Mouse (Mus musculus) liver, embryonic 15.5 days (tissue): ENCODE measurements around the gene Gsdme. TPM values are rescaled to one million over a fixed set of nuclear protein-coding genes. Genes with fewer than 3 reads are reported as not detected.

Experiments
- ATAC-seq: fragments of 200-750 bp; cut with Nextera tagmentation; 2 replicates; pipeline ENCODE4 v1.8.0; 2017; ENCODE audit warnings: moderate number of reproducible peaks, mild to moderate bottlenecking, moderate library complexity; ENCODE audit not compliant: insufficient read depth
- H3K27ac ChIP-seq: fragments of 300-500 bp; sonication (generic); replicated peaks from 2 replicates; pipeline ENCODE4 v1.5.1; 2015; ENCODE audit warnings: mild to moderate bottlenecking, inconsistent platforms
- H3K27me3 ChIP-seq: fragments of 300-500 bp; sonication (generic); 2 replicates; pipeline ENCODE4 v1.6.1; 2015; ENCODE audit warnings: mild to moderate bottlenecking, inconsistent platforms
- H3K36me3 ChIP-seq: fragments of 300-500 bp; sonication (generic); replicated peaks from 2 replicates; pipeline ENCODE4 v1.6.1; 2015; ENCODE audit warnings: moderate library complexity, mild to moderate bottlenecking, inconsistent platforms
- H3K4me1 ChIP-seq: fragments of 300-500 bp; sonication (generic); replicated peaks from 2 replicates; pipeline ENCODE4 v1.6.1; 2015; ENCODE audit warnings: inconsistent platforms
- H3K4me2 ChIP-seq: fragments of 300-500 bp; sonication (generic); 2 replicates; pipeline ENCODE4 v1.6.1; 2015; ENCODE audit warnings: moderate library complexity, mild to moderate bottlenecking, inconsistent platforms
- H3K4me3 ChIP-seq: fragments of 300-500 bp; sonication (generic); replicated peaks from 2 replicates; pipeline ENCODE4 v1.5.1; 2015; ENCODE audit warnings: mild to moderate bottlenecking, inconsistent platforms
- H3K9ac ChIP-seq: fragments of 300-500 bp; sonication (generic); 2 replicates; pipeline ENCODE4 v1.6.1; 2015; ENCODE audit warnings: moderate library complexity, mild to moderate bottlenecking, inconsistent platforms
- H3K9me3 ChIP-seq: fragments of 300-500 bp; sonication (generic); replicated peaks from 2 replicates; pipeline ENCODE4 v1.6.1; 2016; ENCODE audit warnings: inconsistent platforms
- WGBS: fragments of 180-500 bp; shearing (Covaris S2); methylation state at CpG from one replicate; pipeline ENCODE4 v1.1.7; 2015; ENCODE audit warnings: mixed read lengths; ENCODE audit not compliant: insufficient replicate concordance; 5-methylcytosine and 5-hydroxymethylcytosine counted together
- polyA plus RNA-seq: library from polyadenylated mRNA; unstranded; fragments of >200 nt; fragmentation: Nextera tagmentation; extraction: Ambion mirVana; gene quantifications from 2 replicates; pipeline ENCODE4 v1.2.1, GENCODE M21; 2015

The Gsdme gene
- polyA plus RNA-seq, 1 experiment from 2014 or later: 12.3 TPM

DNA sequence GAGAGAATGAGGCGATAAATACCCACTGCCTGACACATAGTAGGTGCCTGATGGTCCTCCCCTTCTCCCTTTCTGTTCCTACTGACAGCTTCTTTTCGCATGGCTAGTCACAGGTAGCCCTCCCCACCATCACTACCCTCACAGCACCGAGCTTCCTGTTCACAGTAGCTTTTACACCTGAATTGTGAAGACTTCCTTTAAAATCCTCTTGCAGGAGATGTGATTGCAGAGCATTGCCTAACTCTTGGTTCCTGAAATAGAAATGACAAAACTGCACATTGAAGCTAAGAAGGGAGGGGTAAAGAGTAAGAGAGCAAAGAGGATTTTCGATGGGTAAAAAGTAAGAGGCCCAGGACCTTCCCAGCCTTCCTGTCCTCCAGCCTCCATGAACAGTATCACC is 18.7 kb downstream of the Gsdme start:
- 38% methylated on average over 4 of the region's 4 CpGs for WGBS
- Histone ChIP-seq H3K4me1 (peaks cover 17% of the 10 kb centered on the region), H3K4me2 (no peak overlapping the region), H3K4me3 (no peak overlapping the region), H3K9ac (no peak overlapping the region), H3K27ac (no peak overlapping the region), H3K27me3 (no peaks in the 10 kb centered on the region), H3K9me3 (no peaks in the 10 kb centered on the region), H3K36me3 (no peaks in the 10 kb centered on the region)
- ATAC-seq: no peak

GRCm38 (mm10) chr6:50244126-50244525 is 19.5 kb downstream of the Gsdme start:
- H3K9me3 ChIP-seq: no peaks in the 10 kb centered on the region
- H3K4me1 ChIP-seq: peaks cover 18% of the 10 kb centered on the region
- no peaks in the 10 kb centered on the region for H3K36me3 ChIP-seq
- no peak overlapping the region for H3K9ac ChIP-seq
- H3K27me3 ChIP-seq: no peaks in the 10 kb centered on the region
- H3K27ac ChIP-seq: no peak overlapping the region
- no peak for ATAC-seq
- WGBS: 56% methylated on average over 4 of the region's 4 CpGs
- H3K4me3 ChIP-seq: no peak overlapping the region
- H3K4me2 ChIP-seq: no peak overlapping the region

GRCm38 (mm10) chr6:50240437-50240836 is 23.2 kb downstream of the Gsdme start:
- Histone ChIP-seq H3K4me3 (no peak overlapping the region), H3K9ac (no peak overlapping the region), H3K27ac (no peak overlapping the region), H3K9me3 (no peaks in the 10 kb centered on the region), H3K36me3 (no peaks in the 10 kb centered on the region), H3K27me3 (no peaks in the 10 kb centered on the region), H3K4me2 (no peak overlapping the region), H3K4me1 (peaks cover 18% of the 10 kb centered on the region)
- ATAC-seq: no peak
- 34% methylated on average over 5 of the region's 5 CpGs for WGBS

DNA sequence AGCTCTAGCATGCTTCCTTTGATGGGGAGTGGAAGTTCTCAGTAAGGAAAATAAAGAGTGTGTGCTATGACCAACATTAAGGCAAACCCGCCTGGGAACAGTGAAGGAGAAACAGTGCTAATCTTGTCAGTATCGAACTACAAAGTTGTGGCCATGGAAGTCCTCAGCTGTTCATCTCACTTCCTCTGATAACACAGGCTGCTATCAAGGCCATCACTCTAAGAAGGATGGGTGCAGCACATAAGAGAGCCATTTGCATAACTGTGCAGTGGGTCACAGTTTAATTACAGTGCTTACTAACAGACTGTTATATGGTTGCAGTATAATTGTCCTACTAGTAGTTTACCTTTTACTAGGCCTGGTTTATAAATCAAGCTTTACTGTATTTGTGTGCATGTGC is 23.8 kb downstream of the Gsdme start:
- no peaks in the 10 kb centered on the region for H3K9me3 ChIP-seq
- H3K27ac ChIP-seq: no peak overlapping the region
- ATAC-seq: no peak
- H3K4me2 ChIP-seq: no peak overlapping the region
- H3K9ac ChIP-seq: no peak overlapping the region
- WGBS: 30% methylated on average over 2 of the region's 2 CpGs
- H3K4me1 ChIP-seq: peaks cover 18% of the 10 kb centered on the region
- H3K36me3 ChIP-seq: no peaks in the 10 kb centered on the region
- no peaks in the 10 kb centered on the region for H3K27me3 ChIP-seq
- H3K4me3 ChIP-seq: no peak overlapping the region

GRCm38 (mm10) chr6:50237963-50238362 is 25.7 kb downstream of the Gsdme start:
- Histone ChIP-seq H3K4me2 (no peak overlapping the region), H3K9ac (no peak overlapping the region), H3K4me3 (no peak overlapping the region), H3K9me3 (no peaks in the 10 kb centered on the region), H3K27me3 (no peaks in the 10 kb centered on the region), H3K4me1 (peaks cover 18% of the 10 kb centered on the region), H3K36me3 (no peaks in the 10 kb centered on the region), H3K27ac (no peak overlapping the region)
- WGBS: 26% methylated on average over 2 of the region's 2 CpGs
- ATAC-seq: no peak

DNA sequence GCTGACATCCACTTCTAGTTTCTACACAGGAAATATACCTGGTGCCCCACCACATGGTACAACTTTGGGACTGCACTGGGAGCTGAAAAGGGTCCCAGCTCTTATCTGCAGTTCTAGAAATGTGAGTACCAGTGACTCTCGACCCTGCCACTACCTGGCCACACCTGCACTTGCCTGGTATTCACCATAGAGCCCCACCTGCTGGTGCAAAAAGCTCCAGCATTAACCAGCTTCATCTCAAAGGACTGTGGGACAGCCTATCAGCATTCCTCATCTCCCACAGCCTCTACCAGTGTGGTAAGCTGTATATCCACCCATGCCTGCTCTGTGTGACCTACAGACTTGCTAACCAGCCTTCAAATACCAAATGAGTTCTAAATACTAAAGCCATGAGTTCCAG is 30.7 kb downstream of the Gsdme start:
- ATAC-seq: no peak
- H3K4me1 ChIP-seq: no peaks in the 10 kb centered on the region
- no peak overlapping the region for H3K4me3 ChIP-seq
- H3K36me3 ChIP-seq: no peaks in the 10 kb centered on the region
- no peak overlapping the region for H3K4me2 ChIP-seq
- WGBS: 35% methylated on average over 1 of the region's 1 CpGs
- no peak overlapping the region for H3K27ac ChIP-seq
- no peaks in the 10 kb centered on the region for H3K27me3 ChIP-seq
- H3K9me3 ChIP-seq: no peaks in the 10 kb centered on the region
- no peak overlapping the region for H3K9ac ChIP-seq

DNA sequence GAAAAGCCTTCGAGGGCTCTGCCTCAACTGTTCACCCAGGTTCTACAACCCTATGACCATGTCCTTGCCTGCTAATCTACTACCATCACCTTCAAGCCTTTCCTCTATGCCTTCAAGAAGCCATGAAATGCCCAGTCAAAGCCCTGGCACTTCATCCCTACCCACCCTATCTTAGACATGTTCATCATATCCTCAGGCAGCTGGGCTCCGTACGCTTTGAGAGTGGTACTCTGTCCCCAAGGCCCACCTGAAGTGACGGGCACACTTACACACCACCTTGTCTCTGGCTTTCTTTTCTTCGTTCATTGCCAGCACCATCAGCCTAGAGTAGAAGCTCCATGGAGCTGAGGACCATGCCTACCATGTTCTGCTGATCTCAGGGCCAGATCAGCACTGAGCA is 32.4 kb downstream of the Gsdme start:
- no peak overlapping the region for H3K4me2 ChIP-seq
- no peaks in the 10 kb centered on the region for H3K36me3 ChIP-seq
- no peak overlapping the region for H3K9ac ChIP-seq
- no peak overlapping the region for H3K4me3 ChIP-seq
- no peaks in the 10 kb centered on the region for H3K4me1 ChIP-seq
- no peak overlapping the region for H3K27ac ChIP-seq
- 72% methylated on average over 5 of the region's 5 CpGs for WGBS
- no peaks in the 10 kb centered on the region for H3K27me3 ChIP-seq
- no peaks in the 10 kb centered on the region for H3K9me3 ChIP-seq
- no peak for ATAC-seq

- Histone ChIP-seq H3K9ac (no peak overlapping the region), H3K4me3 (no peak overlapping the region), H3K9me3 (no peaks in the 10 kb centered on the region), H3K4me1 (no peaks in the 10 kb centered on the region), H3K27me3 (no peaks in the 10 kb centered on the region), H3K27ac (no peak overlapping the region), H3K36me3 (no peaks in the 10 kb centered on the region), H3K4me2 (no peak overlapping the region)
- 31% methylated on average over 5 of the region's 5 CpGs for WGBS
- no peak for ATAC-seq
Measured at GRCm38 (mm10) chr6:50228180-50228579, 35.5 kb downstream of the Gsdme start.

DNA sequence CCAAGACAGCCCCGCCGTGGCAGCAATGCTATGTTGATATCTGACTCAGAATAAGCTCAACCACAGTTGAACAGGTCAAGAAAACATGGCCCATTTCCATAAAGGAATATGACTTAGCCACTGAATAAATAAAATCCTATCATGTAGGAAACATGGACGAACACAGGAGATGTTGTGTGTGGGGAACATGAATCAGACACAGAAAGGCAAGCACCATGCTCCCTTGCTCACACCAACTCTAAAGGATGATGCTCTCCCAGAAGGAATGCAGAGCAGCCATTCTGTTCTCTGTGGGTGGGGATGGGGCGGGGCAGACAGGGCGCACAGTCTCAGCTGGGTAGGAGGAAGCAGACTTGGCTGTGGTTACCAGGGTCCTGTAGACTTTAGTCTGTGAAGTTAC is 38.4 kb downstream of the Gsdme start:
- WGBS: 53% methylated on average over 5 of the region's 5 CpGs
- no peak for ATAC-seq
- H3K27me3 ChIP-seq: no peaks in the 10 kb centered on the region

DNA sequence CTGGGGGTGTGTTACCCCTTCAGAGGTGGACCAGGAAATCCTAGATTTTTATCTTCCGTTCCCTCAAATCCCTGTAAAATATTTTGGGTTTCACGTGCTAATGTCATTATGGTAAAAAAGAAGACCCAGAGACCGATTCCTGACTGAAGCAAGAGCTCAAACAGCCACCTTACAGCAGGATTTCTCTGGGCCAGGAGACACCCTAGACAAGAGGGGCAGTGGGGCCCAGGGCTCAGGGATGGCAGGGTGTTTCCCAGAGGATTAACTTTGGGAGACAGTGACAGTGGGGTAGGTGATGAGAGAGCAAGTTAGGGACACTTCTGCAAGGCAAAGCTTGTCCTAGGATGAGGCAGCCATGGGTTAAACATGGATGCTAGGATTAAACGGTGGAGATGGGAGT is 40.1 kb downstream of the Gsdme start:
- no peak overlapping the region for H3K4me3 ChIP-seq
- WGBS: 64% methylated on average over 4 of the region's 4 CpGs
- no peaks in the 10 kb centered on the region for H3K9me3 ChIP-seq
- no peaks in the 10 kb centered on the region for H3K36me3 ChIP-seq
- no peaks in the 10 kb centered on the region for H3K4me1 ChIP-seq
- no peak overlapping the region for H3K9ac ChIP-seq
- no peak overlapping the region for H3K27ac ChIP-seq
- ATAC-seq: no peak
- H3K27me3 ChIP-seq: no peaks in the 10 kb centered on the region
- H3K4me2 ChIP-seq: no peak overlapping the region

More for the DNA sequence above, 38.4 kb downstream of the Gsdme start:
- Histone ChIP-seq H3K9ac (no peak overlapping the region), H3K4me3 (no peak overlapping the region), H3K4me1 (no peaks in the 10 kb centered on the region), H3K9me3 (no peaks in the 10 kb centered on the region), H3K27ac (no peak overlapping the region), H3K36me3 (no peaks in the 10 kb centered on the region), H3K4me2 (no peak overlapping the region)

- no peak overlapping the region for H3K27ac ChIP-seq
- H3K4me1 ChIP-seq: no peaks in the 10 kb centered on the region
- H3K4me3 ChIP-seq: no peak overlapping the region
- H3K27me3 ChIP-seq: no peaks in the 10 kb centered on the region
- no peak overlapping the region for H3K4me2 ChIP-seq
- WGBS: 15% methylated on average over 5 of the region's 5 CpGs
- H3K36me3 ChIP-seq: no peaks in the 10 kb centered on the region
- H3K9me3 ChIP-seq: no peaks in the 10 kb centered on the region
- H3K9ac ChIP-seq: no peak overlapping the region
- ATAC-seq: no peak
Measured at GRCm38 (mm10) chr6:50222986-50223385, 40.7 kb downstream of the Gsdme start.

- no peak overlapping the region for H3K4me3 ChIP-seq
- H3K4me2 ChIP-seq: no peak overlapping the region
- no peaks in the 10 kb centered on the region for H3K36me3 ChIP-seq
- no peaks in the 10 kb centered on the region for H3K9me3 ChIP-seq
- 56% methylated on average over 5 of the region's 5 CpGs for WGBS
- H3K27ac ChIP-seq: no peak overlapping the region
- ATAC-seq: no peak
- H3K4me1 ChIP-seq: no peaks in the 10 kb centered on the region
- no peaks in the 10 kb centered on the region for H3K27me3 ChIP-seq
- H3K9ac ChIP-seq: no peak overlapping the region
Measured at GRCm38 (mm10) chr6:50222351-50222750, 41.3 kb downstream of the Gsdme start.
